Mouse (Mus musculus) adrenal gland (tissue): ENCODE data around the gene Ubxn10.

Experiments used
- intact Hi-C: fragments of 180-260 bp; cut with DNase I; formaldehyde crosslinking; loops from one replicate; pipeline ENCODE4 v1.15.1; 2025

Gene Ubxn10

DNA sequence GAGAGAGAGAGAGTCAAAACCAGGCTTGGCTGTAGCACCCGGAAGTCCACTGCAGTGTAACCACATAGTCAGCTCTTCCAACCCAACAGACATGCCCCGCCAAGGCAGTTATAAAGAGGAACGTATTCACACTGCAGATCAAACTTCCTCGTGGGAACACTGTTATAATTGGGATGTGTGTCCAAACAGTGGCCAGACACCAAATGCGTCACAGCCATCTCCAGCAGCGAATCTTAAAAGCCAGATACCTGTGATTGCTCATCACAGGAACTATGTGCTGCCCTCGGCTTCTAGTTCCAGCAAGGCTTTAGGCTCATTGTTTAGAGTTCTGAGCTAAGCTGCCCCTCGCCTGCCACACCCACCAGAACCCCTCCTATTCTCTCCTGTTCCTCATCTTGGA lies 34.4 kb downstream of the Ubxn10 start:
- intact Hi-C loops, result loop anchor here (5.0 kb wide), 2 partner anchors 140 to 195 kb away; no protein-coding TSS in a partner anchor

DNA sequence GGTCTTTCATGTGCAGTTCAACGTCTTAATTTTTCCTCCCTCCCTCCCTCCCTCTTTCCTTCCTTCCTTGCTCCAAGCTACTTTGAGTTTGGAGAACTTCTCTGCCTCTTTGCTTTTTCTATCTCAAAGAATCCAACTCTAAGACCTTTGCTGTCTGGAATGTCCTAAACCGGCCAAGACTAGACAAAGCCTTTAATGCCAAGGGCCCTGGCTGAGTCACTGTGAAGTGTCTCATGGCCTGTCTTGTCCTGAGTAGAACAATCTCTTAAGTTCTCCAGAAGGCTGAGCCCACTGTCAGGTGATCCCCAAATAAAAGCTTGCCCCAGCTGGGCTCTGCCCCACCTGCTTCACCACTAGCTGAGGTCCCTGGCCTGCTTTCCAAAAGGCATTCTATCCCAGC lies 34.9 kb downstream of the Ubxn10 start:
- intact Hi-C loops, result loop anchor here (5.0 kb wide), 2 partner anchors 140 to 195 kb away; no protein-coding TSS in a partner anchor

DNA sequence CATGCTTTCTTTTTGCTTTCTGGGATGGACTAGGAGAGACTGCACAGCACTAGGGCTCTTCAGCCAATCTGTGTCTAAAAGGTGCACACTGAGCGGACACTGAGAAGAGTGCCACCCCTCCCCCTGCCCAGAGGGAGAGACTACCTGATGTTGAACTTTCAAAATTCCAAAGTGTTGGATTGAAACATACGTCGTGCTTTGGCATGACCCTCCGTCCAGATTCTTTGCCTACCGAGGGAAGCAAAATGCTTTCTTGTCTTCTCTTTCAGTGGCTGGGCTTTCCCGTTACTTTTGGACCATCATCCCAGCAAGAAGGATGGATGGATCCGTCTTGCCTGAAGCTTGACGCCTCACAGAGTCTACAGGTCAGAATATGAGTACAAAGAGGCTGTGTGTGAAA lies 35.9 kb downstream of the Ubxn10 start:
- intact Hi-C loops, result loop anchor here (5.0 kb wide), 2 partner anchors 139 to 194 kb away; no protein-coding TSS in a partner anchor

DNA sequence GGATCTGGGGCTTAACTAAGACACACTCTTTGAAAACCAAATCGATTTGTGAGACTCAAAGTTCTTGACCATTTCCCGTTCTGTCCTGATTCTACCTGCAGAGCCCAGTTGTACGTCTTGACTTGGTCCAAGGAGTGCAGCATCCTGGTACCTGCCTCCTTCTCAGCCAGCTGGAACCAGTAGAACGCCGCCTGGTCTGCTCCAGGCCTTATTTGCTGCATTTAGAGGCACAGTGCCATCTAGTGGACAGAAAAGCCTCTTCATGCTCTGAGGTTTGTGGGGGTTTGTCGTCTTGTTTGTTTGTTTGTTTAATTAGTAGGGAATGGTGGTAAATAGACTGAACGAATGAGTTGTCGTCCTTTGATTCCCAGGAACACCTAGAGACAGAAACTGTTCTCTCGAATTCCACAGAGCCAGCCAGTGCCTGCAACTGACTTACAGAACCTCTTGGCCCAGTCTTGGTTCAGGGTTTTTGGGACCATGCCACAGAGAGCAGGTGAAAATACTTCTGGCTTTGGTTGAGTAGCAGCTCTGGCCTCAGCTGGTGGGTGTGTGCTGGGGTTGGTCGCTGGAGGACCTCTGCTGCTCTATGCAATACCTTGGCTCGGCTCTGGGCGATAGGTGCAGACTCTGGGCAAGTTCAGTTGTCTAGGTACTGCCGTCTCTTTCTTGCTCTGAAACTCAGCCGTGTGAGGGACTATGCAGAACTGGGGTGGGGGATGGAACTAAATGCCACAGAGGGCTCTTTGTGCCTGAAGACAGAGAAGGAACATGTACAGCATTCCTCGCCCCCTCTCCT lies 36.6 kb downstream of the Ubxn10 start:
- intact Hi-C loops, result loop anchor here (1.0 to 5.0 kb wide), 3 partner anchors 138 to 253 kb away; no protein-coding TSS in a partner anchor

DNA sequence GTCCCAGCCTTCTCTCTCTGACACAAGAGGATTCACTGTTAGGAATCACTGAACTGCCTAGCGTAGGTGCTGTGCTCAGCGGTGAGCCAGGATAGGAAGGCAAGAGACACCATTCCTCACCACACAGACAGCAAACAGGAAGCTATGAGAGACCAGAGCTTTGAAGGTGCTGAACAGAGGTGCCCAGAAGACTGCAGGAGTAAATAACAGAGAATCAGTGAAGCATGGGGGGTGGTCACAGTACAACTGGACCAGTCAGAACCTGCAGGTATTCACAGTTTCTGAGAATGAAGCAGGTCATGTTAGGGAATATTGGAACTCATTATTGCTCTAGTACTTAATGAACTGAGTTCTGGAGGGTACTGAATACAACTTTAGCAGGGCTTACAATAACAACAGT lies 38.7 kb downstream of the Ubxn10 start:
- intact Hi-C loops, result no loop called here

GRCm38 (mm10) chr4:138697166-138697860 lies 39.7 kb downstream of the Ubxn10 start:
- intact Hi-C loops, result no loop called here

GRCm38 (mm10) chr4:138696720-138697119 lies 40.2 kb downstream of the Ubxn10 start:
- intact Hi-C loops, result no loop called here

- intact Hi-C loops, result no loop called here
Observed at GRCm38 (mm10) chr4:138693043-138693692, 43.8 kb downstream of the Ubxn10 start.

DNA sequence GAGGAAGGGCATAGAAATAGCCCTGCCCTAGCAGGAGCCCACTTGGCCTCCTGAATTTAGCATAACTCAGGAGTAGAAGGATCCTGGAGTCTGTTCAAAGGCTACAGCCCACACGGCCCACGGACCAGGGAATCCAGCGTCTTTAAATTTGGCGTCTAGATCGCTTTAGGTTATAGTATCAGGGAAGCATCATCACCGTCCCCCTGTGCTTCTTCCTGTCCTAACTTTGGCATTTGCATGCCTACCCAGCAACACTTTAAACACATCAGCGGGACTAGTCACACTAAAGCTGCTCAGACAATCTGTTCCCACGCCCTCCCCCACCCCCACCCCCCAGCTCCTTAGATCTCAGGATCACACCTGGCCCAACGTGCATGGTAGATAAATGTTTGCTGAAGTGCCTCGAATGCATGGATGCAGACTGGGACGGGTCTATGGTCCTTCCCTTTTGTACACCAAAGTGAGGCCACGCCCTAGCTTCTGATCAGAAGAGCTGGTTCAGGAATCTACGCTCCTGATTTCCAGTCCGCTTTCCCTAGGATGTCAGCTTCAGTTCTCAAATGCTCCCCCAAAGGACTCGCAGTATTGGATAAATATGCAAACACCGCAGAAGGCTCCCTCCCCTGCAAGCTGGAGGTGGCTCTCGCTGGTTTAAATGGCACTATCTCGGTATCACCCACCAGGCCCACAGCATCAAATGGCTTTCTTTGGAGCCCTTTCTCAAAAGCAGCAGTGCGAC lies 45.4 kb downstream of the Ubxn10 start:
- intact Hi-C loops, result no loop called here

DNA sequence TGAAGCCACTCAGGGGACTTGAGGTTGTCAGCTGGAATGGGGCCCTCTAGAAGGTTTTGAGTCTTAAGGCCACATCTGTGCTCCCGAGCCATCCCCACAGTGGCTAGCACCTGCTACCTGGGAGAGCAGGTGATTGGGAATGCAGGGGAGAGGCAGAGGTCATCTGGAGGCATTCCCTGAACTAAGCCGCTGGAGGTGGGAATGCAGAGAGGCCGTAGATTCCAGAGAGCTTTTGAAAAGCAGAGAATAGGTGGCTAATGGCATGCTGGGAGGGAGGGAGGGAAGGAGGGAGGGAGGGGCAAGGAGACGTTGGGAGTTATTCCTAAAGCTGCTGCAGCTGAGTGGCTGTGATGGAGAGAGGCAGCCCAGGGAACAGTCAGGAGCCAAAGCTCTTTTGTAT lies 46.4 kb downstream of the Ubxn10 start:
- intact Hi-C loops, result no loop called here

GRCm38 (mm10) chr4:138689094-138689512 lies 47.9 kb downstream of the Ubxn10 start:
- intact Hi-C loops, result no loop called here

DNA sequence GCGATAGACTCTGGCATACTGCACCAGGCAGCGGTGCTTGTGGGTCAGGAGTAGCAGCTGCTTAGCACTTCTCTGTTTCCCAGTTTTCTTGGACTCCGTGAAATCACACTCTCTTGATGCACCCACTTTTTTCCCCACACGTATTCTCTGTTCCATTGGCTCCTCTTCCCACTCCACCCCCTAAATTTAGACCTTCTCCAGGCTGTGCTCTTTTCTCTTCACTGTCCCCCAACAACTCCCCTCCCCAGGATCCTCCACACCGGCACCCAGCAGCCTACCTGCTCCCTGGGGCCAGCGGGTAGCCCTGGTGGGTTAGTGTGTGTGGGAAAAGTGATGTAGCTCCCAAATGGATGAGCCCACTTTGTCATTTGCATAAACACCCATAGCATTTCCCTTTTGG lies 51.2 kb downstream of the Ubxn10 start:
- intact Hi-C loops, result no loop called here

DNA sequence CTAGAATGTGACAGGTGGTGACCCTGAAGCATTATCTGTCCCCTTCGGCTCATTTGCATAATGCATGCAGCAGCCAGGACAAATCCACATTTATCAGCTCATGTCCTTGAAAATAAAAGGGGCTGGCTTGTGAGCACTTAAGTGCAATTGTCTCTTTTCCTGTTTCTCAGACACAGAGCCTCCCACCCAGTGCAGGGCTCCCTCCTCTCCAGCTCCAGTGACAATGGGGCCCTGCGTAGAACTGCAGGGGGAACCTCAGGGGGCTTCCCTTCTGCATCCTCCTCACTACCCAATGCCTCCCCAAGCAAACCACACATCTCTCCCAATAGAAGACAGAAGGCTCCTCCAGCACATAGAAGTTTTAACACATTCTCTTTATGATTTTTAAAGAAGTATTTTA lies 54.2 kb downstream of the Ubxn10 start:
- intact Hi-C loops, result no loop called here

- intact Hi-C loops, result no loop called here
Observed at GRCm38 (mm10) chr4:138680124-138680523, 56.8 kb downstream of the Ubxn10 start.

DNA sequence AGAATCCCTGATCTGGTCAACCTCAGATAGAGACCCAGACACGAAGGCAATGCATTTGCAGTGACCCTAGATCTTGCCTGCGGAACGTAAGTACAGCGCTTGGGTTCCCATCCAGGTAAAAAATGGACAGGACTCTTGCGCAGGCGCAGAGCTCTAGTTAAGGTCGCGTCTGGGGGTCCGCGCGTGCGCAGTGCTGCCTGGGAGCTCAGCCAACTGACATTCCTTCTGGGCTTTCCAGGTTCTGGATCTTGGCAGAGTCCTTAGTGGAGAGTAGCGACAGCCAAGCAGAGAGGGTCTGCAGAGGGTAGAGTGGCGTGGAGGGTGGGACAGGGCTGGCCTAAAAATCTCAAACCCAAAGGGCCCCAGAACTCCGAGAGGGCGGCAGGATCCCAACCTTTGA lies 59.4 kb downstream of the Ubxn10 start:
- intact Hi-C loops, result no loop called here

DNA sequence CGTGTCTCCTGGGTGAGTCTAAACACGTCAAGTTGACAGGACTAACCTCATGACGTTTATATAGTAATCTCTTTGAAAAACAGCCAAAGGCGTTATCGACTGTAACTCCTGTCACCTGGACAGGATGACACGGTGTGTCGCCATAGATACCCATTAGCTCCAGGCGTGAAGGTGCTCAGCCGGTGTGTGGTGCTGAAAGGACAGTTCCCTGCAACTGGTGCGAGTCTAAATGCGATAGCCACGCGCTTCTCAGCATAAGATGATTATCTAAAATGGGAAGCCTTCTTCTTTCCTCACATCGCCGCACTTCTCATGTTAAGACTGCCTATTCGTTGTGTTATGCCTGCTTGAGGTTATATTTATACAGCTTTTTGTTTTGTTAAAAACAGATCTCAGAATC lies 60.5 kb downstream of the Ubxn10 start:
- intact Hi-C loops, result no loop called here

DNA sequence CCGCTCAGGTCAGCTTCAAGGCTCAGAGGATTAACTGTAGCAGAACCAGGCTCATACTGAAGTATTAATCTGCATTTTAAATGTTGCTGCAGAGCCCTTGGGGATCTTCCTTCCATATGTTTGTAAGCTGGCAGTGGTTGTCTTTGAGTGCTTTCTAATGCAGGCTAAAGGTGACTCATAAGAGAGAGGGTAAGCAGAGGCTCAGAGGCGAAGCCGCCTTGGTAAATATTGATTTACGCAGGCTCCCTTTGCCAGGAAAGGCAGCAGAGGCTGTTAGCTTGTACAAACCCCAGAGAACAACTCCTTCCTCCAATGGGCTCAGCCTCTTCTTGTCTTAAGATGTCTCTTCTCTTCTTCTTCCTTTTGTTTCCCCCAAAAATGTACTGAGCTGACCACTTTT lies 64.8 kb downstream of the Ubxn10 start:
- intact Hi-C loops, result no loop called here

DNA sequence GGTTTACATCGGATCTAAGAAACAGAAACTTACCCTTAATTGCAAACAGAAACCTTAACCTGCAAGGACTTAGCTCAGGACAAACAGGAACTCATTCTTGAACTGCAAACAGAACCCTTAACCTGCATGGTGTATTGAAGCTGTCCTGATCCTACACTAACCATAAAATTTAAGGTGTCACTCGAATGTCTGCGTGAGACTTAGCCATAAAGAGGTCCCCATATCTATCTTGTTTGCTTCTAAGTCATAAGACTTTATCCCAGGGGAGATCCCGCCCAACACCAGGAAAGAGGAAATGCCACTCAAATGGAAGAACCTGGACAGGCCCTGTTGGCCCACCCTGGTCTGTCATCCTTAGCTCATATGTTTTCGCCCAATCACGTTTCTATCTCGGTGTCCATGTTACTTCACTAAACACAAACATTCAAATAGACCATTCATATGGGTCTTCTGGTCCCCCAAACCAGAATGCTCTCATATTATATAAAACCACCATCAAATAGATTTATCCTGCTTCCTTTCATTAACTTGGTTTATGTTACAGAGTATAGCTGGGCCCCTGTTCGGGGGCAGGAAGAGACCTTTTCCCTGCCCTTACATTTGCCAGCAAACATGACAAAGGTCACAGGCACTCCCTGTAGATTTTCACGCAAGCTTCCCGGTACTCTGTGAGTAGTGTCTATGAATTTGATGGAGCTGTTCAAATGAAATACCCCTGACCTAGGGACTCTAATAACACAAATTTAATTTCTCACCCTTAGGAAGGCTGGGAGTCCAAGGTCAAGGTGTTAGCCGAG lies 66.7 kb downstream of the Ubxn10 start:
- intact Hi-C loops, result no loop called here

DNA sequence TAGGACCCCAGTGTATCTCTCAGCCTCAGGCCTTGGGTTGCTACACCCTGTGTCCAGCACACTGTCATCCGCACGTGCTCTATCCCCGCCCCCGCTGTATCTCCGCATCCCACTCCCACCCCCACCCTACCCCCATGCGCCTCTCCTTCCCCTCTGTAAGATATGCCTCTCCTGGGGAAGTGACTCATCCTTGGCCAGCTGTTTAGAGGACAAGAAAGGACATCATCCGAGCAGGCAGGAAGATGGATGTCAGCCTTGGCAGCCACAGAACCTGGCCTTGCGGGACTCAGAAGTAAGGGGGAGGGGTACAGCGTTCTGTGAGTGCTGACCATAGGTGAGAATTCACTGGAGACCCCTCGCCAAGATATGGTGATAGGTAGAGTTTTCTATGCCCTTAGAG lies 70.4 kb downstream of the Ubxn10 start:
- intact Hi-C loops, result no loop called here

GRCm38 (mm10) chr4:138659936-138660602 lies 76.9 kb downstream of the Ubxn10 start:
- intact Hi-C loops, result no loop called here
